Mouse (Mus musculus) MEL (cell line): Measurements from ENCODE around the gene Lsamp. TPM values are rescaled to one million over a fixed set of nuclear protein-coding genes. Genes with fewer than 3 reads are reported as not detected.

Experiments used
- DNase-seq: peaks from one replicate; pipeline ENCODE4 v3.0.0; 2011; ENCODE audit warnings: low read depth, low spot score
- H3K27ac ChIP-seq: 2 replicates; pipeline ENCODE4 v1.5.1; 2012; ENCODE audit warnings: low read depth, mild to moderate bottlenecking, control low read depth, low read length, moderate library complexity; ENCODE audit not compliant: control insufficient read depth
- H3K27me3 ChIP-seq, 2 experiments: fragments of 150-350 bp in 1 of 2; sonication (generic) in 1 of 2; 2 replicates each; pipeline ENCODE4 v1.6.1; 2012; ENCODE audit warnings: low read length in 2 of 2, mild to moderate bottlenecking in 2 of 2, improper control_type of control experiment in 1 of 2, moderate library complexity in 1 of 2; ENCODE audit not compliant: insufficient read depth in 2 of 2, control insufficient read depth in 1 of 2
- H3K36me3 ChIP-seq, 2 experiments: 2 replicates each; pipeline ENCODE4 v1.6.1; 2012 to 2014; ENCODE audit warnings: low read length in 2 of 2, improper control_type of control experiment in 1 of 2, inconsistent platforms in 1 of 2, mild to moderate bottlenecking in 1 of 2; ENCODE audit not compliant: insufficient read depth in 2 of 2, control insufficient read depth in 1 of 2
- H3K4me1 ChIP-seq, 2 experiments: fragments of 150-350 bp in 1 of 2; sonication (generic) in 1 of 2; 2 replicates each; pipeline ENCODE4 v1.6.1; 2012; ENCODE audit warnings: low read length in 2 of 2, improper control_type of control experiment in 1 of 2, mild to moderate bottlenecking in 1 of 2; ENCODE audit not compliant: insufficient read depth in 2 of 2, control insufficient read depth in 1 of 2
- H3K4me3 ChIP-seq, 2 experiments: fragments of 150-350 bp in 1 of 2; sonication (generic) in 1 of 2; 2 replicates each; pipeline ENCODE4 v1.5.1; 2012; ENCODE audit warnings: low read depth in 2 of 2, low read length in 2 of 2, mild to moderate bottlenecking in 2 of 2, moderate library complexity in 2 of 2, control low read depth in 1 of 2, improper control_type of control experiment in 1 of 2; ENCODE audit not compliant: control insufficient read depth in 1 of 2, insufficient read depth in 1 of 2
- H3K79me2 ChIP-seq: 2 replicates; pipeline ENCODE4 v1.6.1; 2012; ENCODE audit warnings: mild to moderate bottlenecking, low read length, moderate library complexity; ENCODE audit not compliant: control insufficient read depth, poor library complexity, insufficient read depth
- H3K9ac ChIP-seq: 2 replicates; pipeline ENCODE4 v1.6.1; 2012; ENCODE audit warnings: low read depth, mild to moderate bottlenecking, control low read depth, low read length, moderate library complexity; ENCODE audit not compliant: control insufficient read depth, poor library complexity, severe bottlenecking
- H3K9me3 ChIP-seq: fragments of 150-350 bp; sonication (generic); replicated peaks from 2 replicates; pipeline ENCODE4 v1.6.1; 2012; ENCODE audit warnings: mild to moderate bottlenecking, low read length, improper control_type of control experiment, moderate library complexity; ENCODE audit not compliant: insufficient read depth
- CHD2 ChIP-seq: IDR thresholded peaks from 2 replicates; pipeline ENCODE4 v1.6.1; 2011; ENCODE audit warnings: low read length, improper control_type of control experiment
- CTCF ChIP-seq, 3 experiments: IDR thresholded peaks in 2 of 3; conservative IDR thresholded peaks in 1 of 3; 2 replicates each; pipeline ENCODE4 v1.5.1; 2011 to 2012; ENCODE audit warnings: low read length in 3 of 3, low read depth in 2 of 3, mild to moderate bottlenecking in 2 of 3, improper control_type of control experiment in 1 of 3, inconsistent platforms in 1 of 3, mixed read lengths in 1 of 3, moderate library complexity in 1 of 3; ENCODE audit not compliant: control insufficient read depth in 1 of 3, insufficient read depth in 1 of 3, poor library complexity in 1 of 3, severe bottlenecking in 1 of 3
- ELF1 ChIP-seq: IDR thresholded peaks from 2 replicates; pipeline ENCODE4 v1.6.1; 2014; ENCODE audit warnings: low read depth, mild to moderate bottlenecking, inconsistent platforms, low read length, improper control_type of control experiment, moderate library complexity
- EP300 ChIP-seq, 2 experiments: IDR thresholded peaks; 2 replicates each; pipeline ENCODE4 v1.6.1; 2011; ENCODE audit warnings: improper control_type of control experiment in 2 of 2, low read length in 2 of 2, low read depth in 1 of 2, mild to moderate bottlenecking in 1 of 2
- ETS1 ChIP-seq: IDR thresholded peaks from 2 replicates; pipeline ENCODE4 v1.6.1; 2012; ENCODE audit warnings: low read depth, mild to moderate bottlenecking, inconsistent platforms, low read length, improper control_type of control experiment, moderate library complexity
- GABPA ChIP-seq: IDR thresholded peaks from 2 replicates; pipeline ENCODE4 v1.6.1; 2012; ENCODE audit warnings: low read depth, mild to moderate bottlenecking, inconsistent platforms, low read length, improper control_type of control experiment, moderate library complexity
- GATA1 ChIP-seq: IDR thresholded peaks from 2 replicates; pipeline ENCODE4 v1.6.1; 2011; ENCODE audit warnings: low read depth, low read length, improper control_type of control experiment
- JUND ChIP-seq: IDR thresholded peaks from 2 replicates; pipeline ENCODE4 v1.6.1; 2011; ENCODE audit warnings: low read depth, mild to moderate bottlenecking, improper control_type of control experiment, low read length
- KAT2A ChIP-seq: conservative IDR thresholded peaks from 2 replicates; pipeline ENCODE4 v1.6.1; 2012; ENCODE audit warnings: low read depth, low read length, improper control_type of control experiment, inconsistent platforms
- MAX ChIP-seq: IDR thresholded peaks from 2 replicates; pipeline ENCODE4 v1.6.1; 2011; ENCODE audit warnings: low read length, improper control_type of control experiment
- MEF2A ChIP-seq: IDR thresholded peaks from 2 replicates; pipeline ENCODE4 v1.6.1; 2014; ENCODE audit warnings: low read depth, mild to moderate bottlenecking, inconsistent platforms, low read length, improper control_type of control experiment; ENCODE audit not compliant: poor library complexity, insufficient replicate concordance, severe bottlenecking; ENCODE audit errors: extremely low read depth
- MYB ChIP-seq: IDR thresholded peaks from 2 replicates; pipeline ENCODE4 v1.6.1; 2011; ENCODE audit warnings: mild to moderate bottlenecking, low read depth, low read length, improper control_type of control experiment
- MYC ChIP-seq: IDR thresholded peaks from 2 replicates; pipeline ENCODE4 v1.6.1; 2011; ENCODE audit warnings: low read depth, mild to moderate bottlenecking, low read length, improper control_type of control experiment, moderate library complexity
- NELFE ChIP-seq: IDR thresholded peaks from 2 replicates; pipeline ENCODE4 v1.6.1; 2011; ENCODE audit warnings: low read depth, low read length, improper control_type of control experiment
- NRF1 ChIP-seq: IDR thresholded peaks from 2 replicates; pipeline ENCODE4 v1.6.1; 2014; ENCODE audit warnings: low read depth, mild to moderate bottlenecking, inconsistent platforms, low read length, improper control_type of control experiment, moderate library complexity; ENCODE audit not compliant: poor library complexity, insufficient read depth, severe bottlenecking
- POLR2AphosphoS2 ChIP-seq: IDR thresholded peaks from 2 replicates; pipeline ENCODE4 v1.6.1; 2011; ENCODE audit warnings: low read length, improper control_type of control experiment
- POLR2AphosphoS5 ChIP-seq: IDR thresholded peaks from 2 replicates; pipeline ENCODE4 v1.6.1; 2012; ENCODE audit warnings: low read depth, borderline replicate concordance, mild to moderate bottlenecking, inconsistent platforms, low read length, moderate library complexity, mixed read lengths
- SMC3 ChIP-seq: IDR thresholded peaks from 2 replicates; pipeline ENCODE4 v1.6.1; 2011; ENCODE audit warnings: low read depth, low read length, improper control_type of control experiment
- TAL1 ChIP-seq: IDR thresholded peaks from 2 replicates; pipeline ENCODE4 v1.6.1; 2012; ENCODE audit warnings: mild to moderate bottlenecking, inconsistent platforms, low read length, moderate library complexity, mixed read lengths
- TBP ChIP-seq: IDR thresholded peaks from 2 replicates; pipeline ENCODE4 v1.8.0; 2011; ENCODE audit warnings: low read depth, low read length, improper control_type of control experiment
- USF1 ChIP-seq: IDR thresholded peaks from 2 replicates; pipeline ENCODE4 v1.6.1; 2014; ENCODE audit warnings: low read depth, mild to moderate bottlenecking, inconsistent platforms, low read length, improper control_type of control experiment, moderate library complexity
- ZC3H11A ChIP-seq: IDR thresholded peaks from 2 replicates; pipeline ENCODE4 v1.6.1; 2012; ENCODE audit warnings: low read depth, mild to moderate bottlenecking, inconsistent platforms, low read length, improper control_type of control experiment
- ZMIZ1 ChIP-seq: IDR thresholded peaks from 2 replicates; pipeline ENCODE4 v1.6.1; 2012; ENCODE audit warnings: low read depth, mild to moderate bottlenecking, inconsistent platforms, low read length, improper control_type of control experiment, moderate library complexity
- ZNF384 ChIP-seq: IDR thresholded peaks from 2 replicates; pipeline ENCODE4 v1.6.1; 2012; ENCODE audit warnings: low read depth, mild to moderate bottlenecking, inconsistent platforms, low read length, improper control_type of control experiment
- polyA plus RNA-seq, 2 experiments: library from polyadenylated mRNA; stranded (reverse) in 1 of 2; unstranded in 1 of 2; fragments of >175 nt in 1 of 2; fragments of >200 nt in 1 of 2; gene quantifications; 2 replicates each; pipeline versions ENCODE4 v1.2.1 to v1.2.4; 2012; ENCODE audit warnings: low replicate concordance in 2 of 2, low read depth in 1 of 2; ENCODE audit not compliant: insufficient read length in 2 of 2, insufficient read depth in 1 of 2, missing spikeins in 1 of 2
- total RNA-seq: library from RNA; depleted of rRNA; stranded (reverse); fragments of 300-350 nt; gene quantifications from 2 replicates; pipeline ENCODE4 v1.2.3, GENCODE M21; 2012

The Lsamp gene
- total and polyA plus RNA-seq, 3 experiments = 0.42 TPM; not detected in 2

GRCm38 (mm10) chr16:40194839-40195238 is 210.7 kb downstream of the Lsamp start:
- Histone ChIP-seq H3K4me3 (no peak overlapping the region), H3K79me2 (no peaks in the 10 kb centered on the region), H3K36me3 (no peaks in the 10 kb centered on the region), H3K27me3 (no peaks in the 10 kb centered on the region), H3K9me3 (no peaks in the 10 kb centered on the region), H3K9ac (no peak overlapping the region), H3K4me1 (no peaks in the 10 kb centered on the region), H3K27ac (no peak overlapping the region)
- DNase-seq = no peak
- TF ChIP-seq CHD2 = no peak
- no peak for TF ChIP-seq JUND
- TF ChIP-seq KAT2A = no peak
- no peak for TF ChIP-seq USF1
- no peak for TF ChIP-seq MYB
- no peak for TF ChIP-seq MYC
- TF ChIP-seq SMC3 = no peak

GRCm38 (mm10) chr16:40228627-40229026 is 244.5 kb downstream of the Lsamp start:
- Histone ChIP-seq H3K27ac (no peak overlapping the region), H3K27me3 (no peaks in the 10 kb centered on the region), H3K4me1 (no peaks in the 10 kb centered on the region), H3K79me2 (no peaks in the 10 kb centered on the region), H3K9me3 (no peaks in the 10 kb centered on the region), H3K9ac (no peak overlapping the region), H3K4me3 (no peak overlapping the region), H3K36me3 (no peaks in the 10 kb centered on the region)
- no peak for TF ChIP-seq ETS1
- TF ChIP-seq TAL1 = no peak
- TF ChIP-seq MAX = no peak
- TF ChIP-seq ELF1 = no peak
- TF ChIP-seq CTCF (IDR thresholded peaks at IDR 0.05 in 2 of 3, conservative IDR thresholded peaks at IDR 0.05 in 1 of 3; ENCODE audit: control insufficient read depth in 1 of 3, insufficient read depth in 1 of 3, low read depth in 2 of 3, low read length in 3 of 3, poor library complexity in 1 of 3, severe bottlenecking in 1 of 3) = no peak
- no peak for TF ChIP-seq MYC
- no peak for TF ChIP-seq POLR2AphosphoS2
- no peak for TF ChIP-seq EP300 (IDR thresholded peaks at IDR 0.05; ENCODE audit: low read depth in 1 of 2, low read length in 2 of 2)
- TF ChIP-seq CHD2 = no peak
- TF ChIP-seq MEF2A = no peak
- TF ChIP-seq GABPA = no peak
- no peak for TF ChIP-seq ZMIZ1
- no peak for TF ChIP-seq ZC3H11A
- TF ChIP-seq NRF1 = no peak
- TF ChIP-seq USF1 = no peak
- TF ChIP-seq GATA1 = no peak
- TF ChIP-seq NELFE = no peak
- no peak for TF ChIP-seq ZNF384
- no peak for TF ChIP-seq POLR2AphosphoS5
- no peak for TF ChIP-seq TBP
- no peak for DNase-seq
